Mouse (Mus musculus) brain, embryonic 14.5 days (tissue): ENCODE measurements at regions not wholly inside any gene's neighbourhood (a gene's known extent, or its start where the extent isn't known, plus 50 kb on each side); places are given as distances from the start of the nearest gene placed in this dataset.

Experiments used
- CTCF ChIP-seq: fragments of 200-500 bp; IDR thresholded peaks from 2 replicates; pipeline ENCODE4 v1.5.1; 2012; ENCODE audit warnings: inconsistent platforms, mild to moderate bottlenecking, moderate library complexity, borderline replicate concordance; ENCODE audit not compliant: insufficient read depth, insufficient read length; ENCODE audit errors: extremely low read depth
- POLR2A ChIP-seq: fragments of 200-500 bp; IDR thresholded peaks from 2 replicates; pipeline ENCODE4 v1.6.1; 2012; ENCODE audit warnings: mild to moderate bottlenecking, inconsistent platforms, borderline replicate concordance; ENCODE audit not compliant: poor library complexity, insufficient read depth, insufficient read length, severe bottlenecking; ENCODE audit errors: extremely low read depth

GRCm38 (mm10) chr7:73612752-73613092 lies 71.1 kb upstream of the Chd2 start:
- TF ChIP-seq CTCF: no peak
- TF ChIP-seq POLR2A: no peak
